Comparison of ENCODE assay signal across 25 mouse cellular contexts in genomic region chr14:117679926-117680325, GRCm38 (mm10).
DNase-seq lines count a peak whose midpoint lies in the region; ATAC-seq and TF ChIP-seq lines count a peak whose summit lies in the region.
"Had no signal": no experiment of that assay in that cellular context is flagged by ENCODE, and none has a peak within 500 bp of the region (broad histone marks: within the 10 kb centered on the region; RNA-seq: fewer than 3 reads in every experiment).

No protein-coding gene starts in this region.

- no peaks in the 10 kb centered on the region for H3K36me3 ChIP-seq in heart, embryonic 11.5 days (ENCODE audit: control insufficient read depth, insufficient read depth, low read length)
- H3K36me3 ChIP-seq in ES-E14 (ENCODE audit: control insufficient read depth, insufficient read depth, low read length, poor library complexity, severe bottlenecking) = no peaks in the 10 kb centered on the region
- H3K36me3 ChIP-seq in heart, postnatal 0 days (replicated peaks; ENCODE audit: control insufficient read depth, insufficient read depth, low read length) = no peaks in the 10 kb centered on the region
- H3K36me3 ChIP-seq: embryonic facial prominence, embryonic 12.5 days; heart, embryonic 13.5 days; hindbrain, embryonic 12.5 days; kidney, embryonic 15.5 days; limb, embryonic 13.5 days had no signal

- 63% methylated on average over 3 of the region's 3 CpGs for WGBS in heart, embryonic 11.5 days (ENCODE audit: insufficient replicate concordance)
- WGBS in heart, postnatal 0 days = 48% methylated on average over 3 of the region's 3 CpGs

- H3K4me3 ChIP-seq in heart, embryonic 11.5 days (ENCODE audit: low read depth, low read length) = no peak overlapping the region
- no peak overlapping the region for H3K4me3 ChIP-seq in ES-E14 (ENCODE audit: insufficient read depth in 1 of 2, low read depth in 1 of 2, low read length in 2 of 2, poor library complexity in 1 of 2, severe bottlenecking in 1 of 2)
- H3K4me3 ChIP-seq in heart, postnatal 0 days (ENCODE audit: low read depth, low read length) = no peak overlapping the region
- H3K4me3 ChIP-seq: embryonic facial prominence, embryonic 12.5 days; heart, embryonic 13.5 days; hindbrain, embryonic 12.5 days; kidney, embryonic 15.5 days; limb, embryonic 13.5 days had no signal

- H3K9me3 ChIP-seq in heart, embryonic 11.5 days (replicated peaks; ENCODE audit: control insufficient read depth, low read length) = no peaks in the 10 kb centered on the region
- H3K9me3 ChIP-seq in ES-E14 (ENCODE audit: control insufficient read depth, insufficient read depth, low read depth, low read length) = no peaks in the 10 kb centered on the region
- no peaks in the 10 kb centered on the region for H3K9me3 ChIP-seq in heart, postnatal 0 days (replicated peaks; ENCODE audit: control insufficient read depth, low read length)
- H3K9me3 ChIP-seq: embryonic facial prominence, embryonic 12.5 days; heart, embryonic 13.5 days; hindbrain, embryonic 12.5 days; kidney, embryonic 15.5 days; limb, embryonic 13.5 days had no signal

- in situ Hi-C loops in ES-E14 (cut with MboI; ENCODE audit: low sequenced_read_pairs in 2 of 2, unreplicated experiment in 2 of 2) = no loop called here

- no peak for ATAC-seq in heart, embryonic 11.5 days (replicated peaks; ENCODE audit: insufficient number of reproducible peaks, low FRiP score, low TSS enrichment)
- peak; percentile 60 for ATAC-seq in heart, postnatal 0 days (ENCODE audit: insufficient read depth, low read depth)
- ATAC-seq: forebrain, postnatal 0 days; intestine, postnatal 0 days had no signal

- DNase-seq in heart, adult 9 months (ENCODE audit: low spot score in 2 of 2) = peak; percentile 6 to 9
- no peak for DNase-seq in ES-E14 (ENCODE audit: low read depth, low spot score)
- DNase-seq in adrenal gland, adult 8-10 months = peak; percentile 77
- DNase-seq in heart, postnatal 0 days (ENCODE audit: low spot score) = peak; percentile 66
- DNase-seq in urinary bladder, postnatal 25 days (ENCODE audit: low spot score) = no peak
- DNase-seq in spleen, adult 18-20 months = no peak
- DNase-seq: B cell, adult 2 months; cerebellum, adult 18-20 months; cerebellum, postnatal 14 days; forebrain, postnatal 0 days; gastrocnemius, postnatal 14 days; kidney, postnatal 36 days; layer of hippocampus, postnatal 36 days; lung, adult 18-20 months; lung, postnatal 10 days; right cerebral cortex, postnatal 25 days had no signal

- no peak for TF ChIP-seq CTCF in heart, postnatal 0 days (IDR thresholded peaks at IDR 0.05; ENCODE audit: low read depth)

- H3K4me1 ChIP-seq in heart, embryonic 11.5 days (ENCODE audit: control insufficient read depth, insufficient read depth, low read length) = peaks cover 7% of the 10 kb centered on the region; the same call in 1 of the 2 replicates
- H3K4me1 ChIP-seq in ES-E14 (ENCODE audit: control insufficient read depth in 2 of 2, insufficient read depth in 2 of 2, low read length in 2 of 2, poor library complexity in 1 of 2) = no peaks in the 10 kb centered on the region
- H3K4me1 ChIP-seq in heart, postnatal 0 days (ENCODE audit: control insufficient read depth, insufficient read depth) = peaks cover 14% of the 10 kb centered on the region

- no peak for TF ChIP-seq EP300 in heart, postnatal 0 days (IDR thresholded peaks at IDR 0.05; ENCODE audit: low read depth)

- no peaks in the 10 kb centered on the region for H3K27me3 ChIP-seq in heart, embryonic 11.5 days (ENCODE audit: control insufficient read depth, insufficient read depth, low read length)
- no peaks in the 10 kb centered on the region for H3K27me3 ChIP-seq in heart, postnatal 0 days (ENCODE audit: control insufficient read depth, insufficient read depth, low read length)
- H3K27me3 ChIP-seq: CH12.LX; embryonic facial prominence, embryonic 12.5 days; heart, embryonic 13.5 days; hindbrain, embryonic 12.5 days; kidney, embryonic 15.5 days; limb, embryonic 13.5 days had no signal

- H3K4me2 ChIP-seq in heart, embryonic 11.5 days = no peak overlapping the region
- no peak overlapping the region for H3K4me2 ChIP-seq in heart, postnatal 0 days (ENCODE audit: low read depth, low read length)
- H3K4me2 ChIP-seq: embryonic facial prominence, embryonic 12.5 days; heart, embryonic 13.5 days; hindbrain, embryonic 12.5 days; kidney, embryonic 15.5 days; limb, embryonic 13.5 days; midbrain, embryonic 11.5 days had no signal

- no peak overlapping the region for H3K9ac ChIP-seq in heart, embryonic 11.5 days (ENCODE audit: low read depth, low read length)
- no peak overlapping the region for H3K9ac ChIP-seq in ES-E14 (ENCODE audit: insufficient read depth, low read depth, low read length, poor library complexity, severe bottlenecking)
- H3K9ac ChIP-seq in heart, postnatal 0 days (replicated peaks; ENCODE audit: low read depth, low read length) = no peak overlapping the region
- H3K9ac ChIP-seq: embryonic facial prominence, embryonic 12.5 days; forebrain, postnatal 0 days; heart, embryonic 13.5 days; hindbrain, embryonic 12.5 days; kidney, embryonic 15.5 days; limb, embryonic 13.5 days had no signal

- no peak overlapping the region for H3K27ac ChIP-seq in heart, embryonic 11.5 days (ENCODE audit: low read depth, low read length)
- H3K27ac ChIP-seq in ES-E14 (ENCODE audit: insufficient read depth, low read depth, low read length, poor library complexity, severe bottlenecking) = no peak overlapping the region
- H3K27ac ChIP-seq in heart, postnatal 0 days (ENCODE audit: low read depth) = 0 out of 2 replicates have a peak overlapping the region, but pooled peaks have one; percentile 9
- H3K27ac ChIP-seq: embryonic facial prominence, embryonic 12.5 days; hindbrain, embryonic 12.5 days; kidney, embryonic 15.5 days; limb, embryonic 13.5 days had no signal

TF ChIP-seq in ES-E14, 5 proteins besides CTCF, POLR2A, EP300 and RAD21:
- TF ChIP-seq ZNF384 (IDR thresholded peaks at IDR 0.05; ENCODE audit: low read depth, low read length) (peak; percentile 78), HCFC1 (IDR thresholded peaks at IDR 0.05; ENCODE audit: borderline replicate concordance, insufficient read depth, low read length) (no peak)

Comparison
In these comparisons a context has a peak if more than half of its experiments do, and no peak if none do; other contexts are left out.
1. DNase-seq: peak in heart, adult 9 months (2 of 2), adrenal gland, adult 8-10 months (single experiment) and heart, postnatal 0 days (single experiment); none in ES-E14 (single experiment), urinary bladder, postnatal 25 days (single experiment) and spleen, adult 18-20 months (0 of 2).